Mouse (Mus musculus) G1E (cell line): ENCODE results near the gene Siah1a. TPM values are rescaled to one million over a fixed set of nuclear protein-coding genes. Genes with fewer than 3 reads are reported as not detected.

Experiments used
- ATAC-seq: 2 replicates; pipeline ENCODE4 v1.8.0; 2016; ENCODE audit warnings: mild to moderate bottlenecking; ENCODE audit not compliant: insufficient number of reproducible peaks, poor library complexity, low FRiP score, severe bottlenecking; ENCODE audit errors: extremely low read depth
- DNase-seq: peaks from one replicate; pipeline ENCODE4 v3.0.0; 2012; ENCODE audit warnings: low spot score
- H3K27me3 ChIP-seq: 2 replicates; pipeline ENCODE4 v1.6.1; 2012; ENCODE audit warnings: mild to moderate bottlenecking, low read length, inconsistent platforms; ENCODE audit not compliant: insufficient read depth
- H3K36me3 ChIP-seq: replicated peaks from 2 replicates; pipeline ENCODE3; 2012; ENCODE audit warnings: mild to moderate bottlenecking, inconsistent platforms
- H3K4me1 ChIP-seq: 2 replicates; pipeline ENCODE4 v1.6.1; 2012; ENCODE audit warnings: low read depth, low read length, inconsistent platforms, mixed read lengths; ENCODE audit not compliant: insufficient read depth
- H3K4me3 ChIP-seq: 2 replicates; pipeline ENCODE4 v1.5.1; 2012; ENCODE audit warnings: low read depth, mild to moderate bottlenecking, inconsistent platforms, low read length, moderate library complexity, mixed read lengths
- H3K9me3 ChIP-seq: replicated peaks from 2 replicates; pipeline ENCODE4 v1.6.1; 2012; ENCODE audit warnings: inconsistent platforms
- CTCF ChIP-seq: IDR thresholded peaks from 2 replicates; pipeline ENCODE4 v1.5.1; 2012; ENCODE audit warnings: low read depth, low read length, inconsistent platforms, mixed read lengths
- GATA1 ChIP-seq: IDR thresholded peaks from 2 replicates; pipeline ENCODE4 v1.6.1; 2012; ENCODE audit warnings: borderline replicate concordance, low read length, inconsistent platforms, mixed read lengths
- GATA2 ChIP-seq: IDR thresholded peaks from 2 replicates; pipeline ENCODE4 v1.6.1; 2012; ENCODE audit warnings: low read depth, low read length, inconsistent platforms, borderline replicate concordance
- POLR2AphosphoS5 ChIP-seq: IDR thresholded peaks from 2 replicates; pipeline ENCODE4 v1.6.1; 2012; ENCODE audit warnings: low read depth, low read length, inconsistent platforms; ENCODE audit not compliant: insufficient replicate concordance
- TAL1 ChIP-seq: conservative IDR thresholded peaks from 2 replicates; pipeline ENCODE4 v1.6.1; 2012; ENCODE audit warnings: low read depth, low read length, inconsistent platforms, mixed read lengths
- polyA plus RNA-seq: library from polyadenylated mRNA; stranded (reverse); fragments of >175 nt; gene quantifications from 2 replicates; pipeline ENCODE4 v1.2.3, GENCODE M21; 2012
- total RNA-seq, 2 experiments: library from RNA; stranded (forward) in 1 of 2; stranded (reverse) in 1 of 2; fragments of 200-1000 nt in 1 of 2; fragments of >200 nt in 1 of 2; fragmentation: Nextera tagmentation in 1 of 2; gene quantifications; 2 replicates each; pipeline ENCODE4 v1.2.3; 2014 to 2017

Gene Siah1a
- total and polyA plus RNA-seq, 3 experiments: 5.2 to 21.3 (median 21.0) TPM

DNA sequence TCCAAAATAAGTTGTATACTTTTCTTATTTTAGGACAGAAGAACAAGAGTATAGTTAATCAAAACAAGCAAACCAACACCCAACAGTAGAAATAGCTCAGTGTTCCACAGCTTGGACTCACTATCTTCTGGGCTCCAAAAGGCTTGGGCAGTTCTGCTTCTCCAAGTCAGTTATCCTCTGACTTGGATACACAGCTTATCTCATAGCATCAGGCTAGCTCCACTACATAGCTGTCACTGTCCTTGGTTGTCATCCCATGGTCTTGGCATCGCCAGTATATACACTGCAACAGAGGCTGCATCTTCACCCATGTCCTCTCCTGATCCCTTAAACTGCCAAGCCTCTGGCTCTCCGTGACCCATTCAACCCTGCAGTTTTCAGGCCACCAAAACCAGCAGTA lies 50.0 kb downstream of the Siah1a start:
- Histone ChIP-seq H3K36me3 (peaks cover 63% of the 10 kb centered on the region), H3K9me3 (no peaks in the 10 kb centered on the region), H3K27me3 (no peaks in the 10 kb centered on the region), H3K4me3 (no peak overlapping the region), H3K4me1 (peaks cover 10% of the 10 kb centered on the region)
- TF ChIP-seq GATA1 (no peak), TAL1 (no peak), GATA2 (no peak), POLR2AphosphoS5 (no peak), CTCF (no peak)
- DNase-seq: no peak
- ATAC-seq: no peak

GRCm38 (mm10) chr8:86694011-86694410 lies 51.7 kb downstream of the Siah1a start:
- no peak for DNase-seq
- Histone ChIP-seq H3K27me3 (no peaks in the 10 kb centered on the region), H3K4me3 (no peak overlapping the region), H3K4me1 (peaks cover 2% of the 10 kb centered on the region), H3K9me3 (no peaks in the 10 kb centered on the region), H3K36me3 (peaks cover 61% of the 10 kb centered on the region)
- ATAC-seq: no peak
- TF ChIP-seq GATA1 (no peak), GATA2 (no peak), TAL1 (no peak)

DNA sequence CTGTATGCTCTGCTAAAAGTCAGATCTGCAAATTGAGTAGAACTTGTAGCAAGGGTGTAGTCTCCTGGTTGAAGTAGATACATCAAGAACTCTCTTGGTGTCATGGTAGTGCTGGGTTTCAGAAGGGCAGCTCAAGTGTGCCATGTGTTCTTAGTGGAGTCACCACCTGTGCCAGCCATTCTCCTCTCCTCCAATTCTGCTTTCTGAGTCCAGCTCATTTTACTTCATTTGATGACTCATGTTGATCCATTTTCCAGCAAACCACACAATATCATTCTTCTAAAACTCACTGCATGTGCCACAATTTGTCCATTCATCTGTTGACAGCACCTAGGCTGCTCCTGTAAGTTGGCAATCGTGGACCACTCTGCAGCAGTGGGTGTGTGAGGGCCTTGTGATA lies 53.6 kb downstream of the Siah1a start:
- H3K4me3 ChIP-seq: no peak overlapping the region
- DNase-seq (no peak), ATAC-seq (no peak)
- peaks cover 70% of the 10 kb centered on the region for H3K36me3 ChIP-seq
- H3K9me3 ChIP-seq: no peaks in the 10 kb centered on the region
- H3K27me3 ChIP-seq: no peaks in the 10 kb centered on the region
- H3K4me1 ChIP-seq: no peaks in the 10 kb centered on the region; the same call in 1 of the 2 replicates
- TF ChIP-seq GATA1 (no peak), TAL1 (no peak), GATA2 (no peak), POLR2AphosphoS5 (no peak), CTCF (no peak)

DNA sequence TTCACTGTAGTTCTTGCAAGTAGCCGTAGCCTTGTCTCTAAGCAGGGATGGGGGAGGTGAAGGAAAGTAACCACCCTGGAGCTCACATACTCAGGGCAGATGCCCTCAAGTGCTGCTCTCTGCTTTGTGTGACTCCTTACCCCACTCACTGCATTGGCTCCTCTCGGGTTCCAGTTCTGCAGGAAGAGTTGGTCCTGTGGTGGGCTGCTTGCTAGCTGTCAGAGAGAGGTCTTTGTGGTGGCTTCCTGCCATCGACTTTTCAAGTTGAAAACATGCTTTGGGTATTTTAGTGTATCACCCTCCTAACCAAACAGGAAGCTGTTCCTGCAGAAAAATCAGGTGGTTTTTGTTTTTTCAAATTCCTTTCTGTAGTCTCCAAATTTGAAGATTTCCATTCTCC lies 59.1 kb downstream of the Siah1a start:
- peaks cover 44% of the 10 kb centered on the region for H3K36me3 ChIP-seq
- no peak for TF ChIP-seq GATA2
- TF ChIP-seq TAL1: no peak
- no peaks in the 10 kb centered on the region for H3K9me3 ChIP-seq
- no peaks in the 10 kb centered on the region for H3K27me3 ChIP-seq
- H3K4me3 ChIP-seq: no peak overlapping the region
- ATAC-seq (no peak), DNase-seq (no peak)
- H3K4me1 ChIP-seq: no peaks in the 10 kb centered on the region

Other genes starting within 250 kb of the Siah1a start
- not detected in 2 replicates for gene Abcc12, start 165.2 kb downstream of the Siah1a start, total RNA-seq (2014; fragmentation: Nextera tagmentation)
- gene Abcc12, start 165.2 kb downstream of the Siah1a start, total RNA-seq (2017): 0.05 TPM in 1 of 2 replicates, not detected in the other
- gene Abcc12, start 165.2 kb downstream of the Siah1a start, polyA plus RNA-seq: 0.01 TPM in 1 of 2 replicates, not detected in the other
- gene Lonp2, start 121.9 kb downstream of the Siah1a start, total RNA-seq (2014; fragmentation: Nextera tagmentation): 41.9 and 42.5 TPM in 2 replicates
- gene Lonp2, start 121.9 kb downstream of the Siah1a start, total RNA-seq (2017): 70.5 and 73.4 TPM in 2 replicates
- gene Lonp2, start 121.9 kb downstream of the Siah1a start, polyA plus RNA-seq: 45.9 and 47.8 TPM in 2 replicates
- not detected in 2 replicates for gene Gm10638, start 235 bp downstream of the Siah1a start, total RNA-seq (2014; fragmentation: Nextera tagmentation)
- 0.16 and 0.17 TPM in 2 replicates for gene Gm10638, start 235 bp downstream of the Siah1a start, total RNA-seq (2017)
- gene Gm10638, start 235 bp downstream of the Siah1a start, polyA plus RNA-seq: 0.24 and 0.43 TPM in 2 replicates
- gene N4bp1, start 139.3 kb upstream of the Siah1a start, total RNA-seq (2014; fragmentation: Nextera tagmentation): 30.1 and 32.7 TPM in 2 replicates
- gene N4bp1, start 139.3 kb upstream of the Siah1a start, total RNA-seq (2017): 10.6 and 11.4 TPM in 2 replicates
- 12.7 and 17.2 TPM in 2 replicates for gene N4bp1, start 139.3 kb upstream of the Siah1a start, polyA plus RNA-seq